Mouse (Mus musculus): Measurements from ENCODE around the gene Cyp39a1. TPM values are rescaled to one million over a fixed set of nuclear protein-coding genes. Genes with fewer than 3 reads are reported as not detected.

Cyp39a1 gene
- total RNA-seq, 1 experiment from 2014 or later: 17.5 TPM

DNA sequence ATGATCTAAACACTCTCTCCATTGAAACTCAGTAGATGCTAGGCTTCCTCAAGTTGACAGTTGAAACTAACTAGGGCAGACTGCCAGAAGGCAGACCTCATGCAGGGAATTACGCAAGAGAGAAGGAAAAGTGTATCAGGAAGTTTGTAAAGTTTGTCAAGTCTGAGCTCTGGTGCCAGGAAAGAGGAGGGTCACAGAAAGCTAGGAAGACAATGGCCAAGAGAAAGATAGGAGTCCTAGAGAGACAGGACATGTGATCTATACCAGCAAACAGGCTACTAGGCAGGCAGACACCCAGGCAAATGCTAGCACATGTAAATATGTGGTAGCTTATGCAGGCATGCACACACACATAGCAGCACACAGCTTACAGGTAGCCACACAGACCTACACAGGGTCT is 8.0 kb downstream of the Cyp39a1 start:
- no peak for ATAC-seq (replicated peaks; ENCODE audit: insufficient number of reproducible peaks, low FRiP score, low TSS enrichment, poor library complexity, severe bottlenecking)

DNA sequence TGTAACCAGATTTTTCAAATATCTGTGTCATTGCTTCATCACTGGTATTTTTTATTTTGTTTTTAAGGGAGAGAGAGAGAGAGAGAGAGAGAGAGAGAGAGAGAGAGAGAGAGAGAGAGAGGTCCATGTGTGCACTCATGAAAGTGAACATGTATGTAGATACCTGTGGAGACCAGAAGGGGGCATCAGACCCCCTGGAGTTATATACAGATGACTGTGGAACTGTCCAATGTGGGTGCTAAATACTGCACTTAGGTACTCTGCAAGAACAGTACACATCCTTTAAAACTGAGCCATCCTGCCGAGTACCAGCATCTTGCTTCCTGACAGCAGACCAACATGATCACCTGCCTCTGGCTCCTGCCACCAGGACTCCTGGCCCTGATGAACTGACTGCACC is 9.0 kb downstream of the Cyp39a1 start:
- ATAC-seq (replicated peaks; ENCODE audit: insufficient number of reproducible peaks, low FRiP score, low TSS enrichment, poor library complexity, severe bottlenecking): no peak

DNA sequence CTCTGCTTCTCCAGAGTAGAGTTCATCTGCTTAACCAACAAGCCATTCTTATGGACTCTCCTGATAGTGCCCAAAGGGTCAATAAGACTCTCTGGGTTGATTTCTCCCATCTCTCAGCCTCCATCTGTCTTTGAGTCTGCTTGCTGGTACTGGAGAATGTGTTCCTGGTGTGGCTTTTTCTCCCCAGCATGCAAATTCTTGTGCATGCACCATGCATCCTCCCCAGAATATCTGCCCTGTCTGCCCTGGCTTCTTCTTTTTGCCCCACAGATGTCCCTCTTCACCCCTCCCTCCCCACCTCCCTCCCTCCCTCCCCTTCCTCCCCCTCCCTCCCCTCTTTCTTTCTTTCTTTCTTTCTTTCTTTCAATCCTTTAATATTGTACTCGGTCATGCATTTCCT is 10.1 kb downstream of the Cyp39a1 start:
- no peak for ATAC-seq (replicated peaks; ENCODE audit: insufficient number of reproducible peaks, low FRiP score, low TSS enrichment, poor library complexity, severe bottlenecking)

DNA sequence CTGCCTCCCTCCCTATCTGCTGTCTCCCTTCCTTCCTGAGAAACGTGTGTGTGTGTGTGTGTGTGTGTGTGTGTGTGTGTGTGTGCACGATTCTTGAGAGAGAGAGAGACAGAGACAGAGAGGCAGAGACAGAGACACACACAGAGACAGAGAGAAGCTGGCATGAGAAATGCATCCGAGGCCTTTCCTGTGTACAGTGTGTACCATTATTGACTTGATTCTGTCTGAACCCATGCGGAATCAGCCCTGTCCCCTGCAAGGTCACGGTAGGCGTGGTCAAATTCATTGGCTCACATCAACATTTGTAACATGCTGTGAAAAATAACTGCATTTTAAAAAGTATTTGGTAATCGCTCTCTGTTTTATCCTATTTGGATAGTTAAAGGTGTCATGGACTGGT is 16.9 kb downstream of the Cyp39a1 start:
- ATAC-seq (replicated peaks; ENCODE audit: insufficient number of reproducible peaks, low FRiP score, low TSS enrichment, poor library complexity, severe bottlenecking): no peak

DNA sequence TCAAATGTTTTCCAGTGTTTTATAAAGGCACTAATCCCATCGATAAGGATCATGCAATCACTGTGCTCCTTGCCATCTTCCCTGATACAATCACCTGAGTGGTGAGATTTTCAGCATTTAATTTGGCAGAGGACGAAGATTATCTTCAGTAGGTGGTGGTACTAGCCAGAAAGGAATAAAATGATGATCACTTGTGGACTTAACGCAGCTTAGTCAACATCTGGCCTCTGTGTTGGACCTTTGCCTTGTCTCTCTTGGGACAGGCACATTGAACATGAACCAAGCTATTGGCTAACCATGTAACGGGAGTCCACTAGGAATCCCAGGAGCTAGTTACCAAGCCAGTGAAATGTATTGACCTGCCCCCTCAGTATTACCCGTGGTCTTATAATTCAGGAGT is 17.4 kb downstream of the Cyp39a1 start:
- no peak for ATAC-seq (replicated peaks; ENCODE audit: insufficient number of reproducible peaks, low FRiP score, low TSS enrichment, poor library complexity, severe bottlenecking)

DNA sequence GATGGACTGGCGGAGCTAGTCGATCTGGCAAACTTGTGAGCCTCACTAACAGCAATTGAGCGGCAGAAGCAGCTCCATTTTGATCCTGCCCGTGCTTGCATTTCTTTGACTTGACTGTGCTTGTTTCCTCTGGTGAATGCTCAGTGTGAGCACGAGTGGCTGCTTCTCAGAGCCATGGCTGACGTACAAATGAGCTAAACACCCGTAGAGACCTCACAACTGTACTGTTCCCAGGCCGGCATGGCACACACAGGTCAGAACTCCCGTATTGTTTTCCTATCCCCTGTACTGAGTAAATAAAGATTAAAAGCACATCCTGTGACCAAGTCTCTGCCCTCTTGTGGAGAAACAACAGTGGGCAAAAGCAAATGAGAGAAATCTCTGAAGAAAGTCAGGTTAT is 22.4 kb downstream of the Cyp39a1 start:
- ATAC-seq (replicated peaks; ENCODE audit: insufficient number of reproducible peaks, low FRiP score, low TSS enrichment, poor library complexity, severe bottlenecking): no peak

DNA sequence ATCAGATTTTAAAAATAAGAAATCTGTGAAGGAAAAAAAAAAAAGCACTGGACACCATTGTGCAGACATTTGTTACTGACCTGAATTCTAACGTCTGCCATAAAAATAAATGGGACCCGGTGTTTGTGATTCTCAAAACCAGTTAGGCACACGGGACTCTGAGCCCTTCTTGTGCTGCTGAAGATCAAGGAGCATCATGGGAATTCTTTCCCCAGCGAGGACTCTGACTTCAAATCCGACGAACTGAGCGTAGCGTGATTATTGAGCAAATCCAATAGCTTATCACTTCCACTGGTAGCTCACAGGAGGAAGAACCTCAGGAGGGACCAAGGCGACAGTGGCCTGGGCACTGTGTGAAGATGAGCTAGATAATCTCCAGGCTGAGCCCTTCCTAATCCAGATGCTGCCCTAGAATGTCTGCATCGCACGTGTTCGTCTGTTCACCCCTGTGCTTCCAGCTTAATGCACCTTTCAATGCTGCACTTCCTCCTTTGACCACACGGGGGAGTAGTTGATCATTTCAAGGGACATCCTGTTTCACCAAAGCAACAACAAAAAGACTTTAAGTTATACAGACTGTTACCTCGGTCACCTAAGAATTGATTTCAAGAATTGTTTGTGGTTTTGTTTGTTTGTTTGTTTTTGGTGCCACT is 31.9 kb downstream of the Cyp39a1 start:
- ATAC-seq (replicated peaks; ENCODE audit: insufficient number of reproducible peaks, low FRiP score, low TSS enrichment, poor library complexity, severe bottlenecking): peak; percentile 71; the same call in 1 of the 2 replicates

DNA sequence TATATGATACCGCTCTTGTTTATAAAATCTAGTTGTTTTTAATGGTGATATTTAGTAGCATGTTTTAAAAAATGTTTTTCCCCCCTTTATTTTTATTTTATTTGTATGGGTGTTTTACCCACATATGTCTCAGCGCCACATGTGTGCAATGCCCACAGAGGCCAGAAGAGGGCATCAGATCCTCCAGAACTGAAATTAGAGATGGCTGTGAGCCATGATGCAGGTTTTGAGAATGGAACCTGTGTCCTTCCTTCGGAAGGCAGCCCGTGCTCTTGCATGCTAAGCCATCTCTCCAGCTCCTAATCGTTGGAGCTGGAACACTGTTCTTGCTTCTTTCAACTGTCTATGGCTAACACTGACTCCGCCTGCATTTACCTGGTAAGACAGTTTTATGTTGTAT is 33.8 kb downstream of the Cyp39a1 start:
- no peak for ATAC-seq (replicated peaks; ENCODE audit: insufficient number of reproducible peaks, low FRiP score, low TSS enrichment, poor library complexity, severe bottlenecking)

DNA sequence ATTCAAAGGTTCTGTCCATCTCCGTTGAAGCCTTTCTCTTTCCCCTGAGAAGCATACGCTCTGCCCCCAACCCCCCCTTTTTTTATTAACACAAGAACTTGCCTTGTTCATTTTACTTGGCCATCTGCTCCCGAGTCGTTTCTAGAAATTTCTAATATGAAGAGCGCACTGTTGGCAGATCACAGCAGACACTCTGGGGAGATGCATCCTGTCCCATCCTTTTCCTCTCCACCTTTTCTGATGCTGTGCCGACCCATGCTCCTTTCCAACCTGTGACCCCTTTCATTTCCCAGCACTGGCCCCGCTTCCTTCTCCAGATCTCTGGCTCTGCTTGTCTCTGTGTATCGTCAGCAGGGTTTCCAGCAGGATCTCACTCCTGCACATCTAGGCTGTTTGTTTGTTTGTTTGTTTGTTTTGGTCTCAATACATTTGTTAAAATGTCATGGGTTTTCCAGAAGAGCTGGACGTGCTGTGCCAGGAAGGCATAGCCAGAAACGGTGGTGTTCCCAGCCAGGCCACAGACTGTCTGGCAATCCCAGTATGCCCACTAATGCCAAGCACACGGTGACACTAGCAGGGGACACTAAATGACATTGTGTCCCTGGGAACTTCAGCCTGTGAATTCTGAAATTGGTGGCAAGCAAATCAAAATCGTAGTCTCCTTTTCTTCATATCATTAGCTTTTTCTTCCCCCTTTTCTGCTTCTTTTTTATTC is 37.1 kb downstream of the Cyp39a1 start:
- no peak for ATAC-seq (replicated peaks; ENCODE audit: insufficient number of reproducible peaks, low FRiP score, low TSS enrichment, poor library complexity, severe bottlenecking)

DNA sequence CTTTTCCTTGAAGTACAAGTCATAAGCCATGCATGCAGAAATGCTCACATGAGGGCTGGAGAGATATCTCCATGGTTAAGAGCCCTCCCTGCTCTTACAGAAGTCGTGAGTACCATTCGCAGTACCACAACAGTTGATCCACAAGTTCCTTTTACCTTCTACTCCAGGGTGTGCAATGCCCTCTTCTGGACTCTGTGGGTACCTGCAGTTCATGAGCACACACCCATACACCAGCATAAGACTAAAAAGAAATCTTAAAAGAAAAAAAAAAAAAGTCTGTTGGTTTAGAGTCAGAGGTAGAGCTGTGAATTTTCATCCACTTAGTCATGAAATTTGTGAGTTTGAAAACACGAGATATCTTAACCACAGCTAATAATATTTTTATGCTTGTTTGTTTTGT is 39.5 kb downstream of the Cyp39a1 start:
- ATAC-seq (replicated peaks; ENCODE audit: insufficient number of reproducible peaks, low FRiP score, low TSS enrichment, poor library complexity, severe bottlenecking): no peak

DNA sequence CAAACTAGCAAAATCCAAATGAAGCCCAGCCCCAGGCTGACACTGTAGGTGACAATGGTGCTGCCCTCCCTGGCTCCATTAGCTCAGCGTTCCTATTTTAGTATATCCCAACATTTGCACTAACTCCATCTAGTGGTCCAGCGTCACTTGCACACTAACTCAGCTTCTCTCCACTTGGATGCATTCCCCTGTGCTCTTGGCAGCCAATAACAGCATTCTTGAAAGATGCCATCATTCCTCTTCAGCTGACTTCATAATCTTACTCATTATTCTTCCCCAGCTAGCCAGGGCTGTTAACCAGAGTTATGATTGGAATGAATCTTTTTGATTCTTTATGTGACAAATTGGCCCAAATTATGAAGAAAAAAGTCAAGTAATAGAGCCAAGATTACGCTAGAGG is 40.0 kb downstream of the Cyp39a1 start:
- ATAC-seq (replicated peaks; ENCODE audit: insufficient number of reproducible peaks, low FRiP score, low TSS enrichment, poor library complexity, severe bottlenecking): no peak

DNA sequence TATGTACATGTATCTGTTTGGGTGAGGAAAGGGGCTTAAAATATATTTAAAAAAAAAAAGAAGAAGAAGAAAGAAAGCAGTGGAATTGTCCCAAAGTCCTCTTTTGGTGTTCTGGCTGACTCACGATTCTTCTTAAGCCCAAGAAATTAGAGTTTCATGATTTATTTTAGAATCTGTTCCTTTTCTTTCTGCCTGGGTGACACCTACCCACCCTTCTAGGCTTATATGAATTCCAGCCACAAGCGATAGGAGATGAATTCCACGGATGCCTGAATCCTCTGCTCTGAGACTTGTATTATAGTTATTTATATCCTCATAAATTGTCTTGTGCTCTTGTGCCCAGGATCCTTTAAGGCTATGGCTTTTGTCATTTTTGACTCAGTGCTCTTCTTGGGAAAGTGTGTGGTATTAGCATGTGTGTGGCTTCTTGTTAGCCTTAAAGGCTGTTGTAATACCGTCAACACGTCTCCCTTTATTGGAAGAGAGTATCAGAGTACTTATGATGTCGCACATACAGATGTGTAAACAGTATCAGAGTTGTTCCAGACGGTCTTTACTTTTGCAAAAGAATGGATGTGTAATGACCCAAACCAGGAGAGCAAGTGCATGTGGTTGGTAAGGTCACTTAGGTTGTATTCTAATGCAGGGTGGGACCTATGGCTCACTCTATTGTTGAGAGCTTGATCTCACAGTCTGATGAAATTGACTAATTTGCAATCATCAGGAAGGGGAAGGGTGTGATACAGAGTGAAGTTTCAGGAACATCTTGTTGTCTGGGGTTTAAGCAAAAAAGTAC is 44.5 kb downstream of the Cyp39a1 start:
- ATAC-seq (replicated peaks; ENCODE audit: insufficient number of reproducible peaks, low FRiP score, low TSS enrichment, poor library complexity, severe bottlenecking): no peak

DNA sequence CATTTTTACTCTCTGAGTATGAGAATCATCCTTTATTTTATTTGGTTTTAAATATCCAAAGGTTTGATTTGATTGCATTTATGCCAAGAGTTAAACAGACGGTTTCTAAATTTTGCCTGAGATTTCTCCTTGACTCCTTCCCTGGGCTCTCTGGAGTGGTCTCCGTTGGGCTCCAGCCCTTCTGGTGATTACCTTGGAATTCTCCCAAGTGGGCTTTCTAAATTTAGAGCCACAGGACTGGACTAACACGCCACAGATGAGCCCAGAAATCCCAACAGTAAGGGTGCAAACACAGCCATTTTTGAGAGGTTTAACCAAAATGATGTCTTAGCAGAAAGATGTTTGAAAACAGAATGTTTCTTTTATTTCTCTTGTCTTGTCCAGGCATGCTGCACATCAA is 47.0 kb downstream of the Cyp39a1 start:
- no peak for ATAC-seq (replicated peaks; ENCODE audit: insufficient number of reproducible peaks, low FRiP score, low TSS enrichment, poor library complexity, severe bottlenecking)

DNA sequence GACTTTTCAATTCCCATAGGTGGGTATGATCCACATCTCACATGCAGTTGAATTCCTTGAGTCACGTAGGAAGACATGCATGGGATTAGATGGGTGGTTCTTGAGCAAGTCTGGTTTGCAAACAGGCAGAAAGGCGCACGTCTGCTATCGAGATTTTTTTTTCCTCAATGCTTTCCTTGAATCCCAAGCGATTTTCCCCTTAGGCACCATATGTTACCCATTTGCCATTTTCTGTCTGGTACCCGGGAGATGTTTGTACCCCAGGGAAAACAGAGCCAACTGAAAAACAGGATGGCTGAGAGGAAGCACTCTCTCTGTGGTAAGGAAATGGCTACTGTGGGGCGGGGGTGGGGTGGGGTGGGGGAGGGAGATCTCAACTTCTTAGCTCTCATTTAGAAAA is 49.4 kb downstream of the Cyp39a1 start:
- ATAC-seq (replicated peaks; ENCODE audit: insufficient number of reproducible peaks, low FRiP score, low TSS enrichment, poor library complexity, severe bottlenecking): no peak

DNA sequence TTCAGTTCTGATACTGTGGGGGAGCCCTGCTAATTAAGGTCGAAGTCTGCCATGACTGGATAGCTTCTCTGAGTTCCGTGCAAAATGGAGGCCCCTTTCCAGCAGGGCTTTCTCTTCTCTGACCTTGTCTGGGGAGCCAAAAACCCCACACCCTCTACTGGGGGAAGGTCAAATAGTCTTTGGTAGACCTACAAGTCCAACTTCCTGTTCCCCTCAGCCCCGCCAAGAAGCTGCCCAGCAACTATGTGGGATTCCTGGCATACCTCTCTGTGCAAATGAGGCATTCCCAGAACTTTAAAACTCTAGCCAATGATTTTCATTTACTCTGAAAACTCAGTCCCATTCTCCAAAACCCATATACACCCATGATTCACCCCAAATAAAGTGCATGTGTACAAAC is 52.2 kb downstream of the Cyp39a1 start:
- no peak for ATAC-seq (replicated peaks; ENCODE audit: insufficient number of reproducible peaks, low FRiP score, low TSS enrichment, poor library complexity, severe bottlenecking)

DNA sequence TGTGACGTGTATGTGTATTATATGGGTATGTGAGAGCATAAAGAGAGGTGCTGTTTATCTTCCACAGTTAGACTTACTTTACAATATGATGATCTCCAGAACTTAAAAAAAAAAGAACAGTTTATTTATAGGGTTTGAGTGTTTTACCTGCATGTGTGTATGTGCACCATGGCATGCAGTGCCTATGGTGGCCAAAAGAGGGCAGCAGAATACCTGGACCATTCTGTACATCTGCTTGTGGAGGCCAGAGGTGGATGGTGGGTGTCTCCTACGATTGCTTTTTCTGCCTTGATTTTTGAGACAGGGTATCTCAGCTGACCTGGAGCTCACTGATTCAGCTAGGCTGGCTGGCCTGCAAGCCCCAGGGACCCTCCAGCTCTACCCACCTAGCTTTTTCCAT is 57.3 kb downstream of the Cyp39a1 start:
- no peak for ATAC-seq (replicated peaks; ENCODE audit: insufficient number of reproducible peaks, low FRiP score, low TSS enrichment, poor library complexity, severe bottlenecking)

DNA sequence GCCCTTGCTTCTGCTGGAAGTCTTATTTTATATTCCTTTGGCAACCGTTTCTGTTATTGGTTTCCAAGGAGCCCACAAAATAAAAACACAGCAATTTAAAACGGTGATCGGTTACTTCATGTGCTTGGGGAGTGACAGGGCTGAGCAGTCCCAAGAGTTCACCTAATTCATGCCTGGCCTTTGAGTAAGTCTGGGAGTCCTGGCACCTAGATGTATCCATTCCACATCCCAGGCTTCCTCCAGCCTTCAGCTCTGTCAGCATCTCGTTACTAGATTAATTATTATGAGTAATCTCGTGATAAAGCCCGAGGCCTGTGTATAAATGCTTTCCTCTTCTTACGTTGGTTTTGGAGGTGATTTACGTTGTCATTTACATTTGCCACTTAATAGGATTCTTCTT is 64.1 kb downstream of the Cyp39a1 start:
- ATAC-seq (replicated peaks; ENCODE audit: insufficient number of reproducible peaks, low FRiP score, low TSS enrichment, poor library complexity, severe bottlenecking): no peak

DNA sequence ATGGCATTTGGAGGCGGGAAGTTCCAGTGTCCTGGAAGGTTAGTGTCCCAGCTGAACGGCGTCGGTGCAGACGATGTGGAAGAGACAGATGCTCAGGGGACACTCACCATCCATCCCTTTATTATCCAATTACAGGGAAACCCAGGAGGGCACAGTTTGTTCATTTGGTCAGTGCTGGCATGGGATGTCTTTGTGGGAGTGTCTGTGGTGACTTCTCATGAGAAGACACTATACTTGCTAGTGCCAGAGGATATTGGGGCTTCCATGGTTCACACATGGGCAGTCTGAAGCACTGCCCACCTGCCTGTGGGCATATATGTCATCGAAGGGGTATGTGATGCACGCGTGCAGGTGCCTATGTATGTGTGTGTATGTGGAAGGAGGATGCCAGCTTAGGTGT is 64.8 kb downstream of the Cyp39a1 start:
- ATAC-seq (replicated peaks; ENCODE audit: insufficient number of reproducible peaks, low FRiP score, low TSS enrichment, poor library complexity, severe bottlenecking): no peak

DNA sequence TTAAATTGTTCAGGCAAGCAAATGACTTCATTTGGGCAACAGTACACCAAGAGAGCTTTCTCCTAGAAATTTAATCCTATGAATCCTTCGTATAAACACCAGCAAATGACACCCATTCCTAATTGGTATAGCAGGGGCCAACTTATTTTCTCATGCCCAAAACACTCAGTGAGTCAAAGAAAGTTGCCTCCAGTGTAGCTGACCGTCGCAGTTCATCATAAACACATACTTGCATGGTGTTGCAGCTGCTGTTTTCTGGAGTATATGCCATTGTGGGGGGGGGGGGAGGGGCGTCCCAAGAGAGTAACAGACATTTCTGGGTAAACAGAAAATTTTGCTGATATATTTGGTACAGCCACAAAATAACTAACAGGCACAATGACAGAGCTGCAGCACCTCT is 67.0 kb downstream of the Cyp39a1 start:
- no peak for ATAC-seq (replicated peaks; ENCODE audit: insufficient number of reproducible peaks, low FRiP score, low TSS enrichment, poor library complexity, severe bottlenecking)

DNA sequence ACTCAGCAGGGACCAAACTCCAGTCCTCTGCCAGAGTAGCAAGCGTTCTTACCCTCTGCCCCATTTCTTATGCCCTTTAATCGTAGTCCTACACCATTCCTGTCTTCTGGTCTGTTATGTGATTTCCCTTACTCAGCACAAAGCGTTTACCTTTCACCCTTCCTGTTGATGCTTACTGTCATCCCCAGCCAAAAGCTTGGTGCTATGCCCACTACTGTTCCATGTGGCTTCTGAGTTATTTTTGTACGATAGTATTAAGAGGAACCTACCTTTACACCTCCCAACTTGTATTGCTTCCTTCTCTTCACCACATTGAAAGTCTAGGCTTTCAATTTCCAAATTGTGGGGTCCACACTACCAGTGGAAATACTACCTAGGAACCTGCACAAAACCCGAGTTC is 76.7 kb downstream of the Cyp39a1 start:
- no peak for ATAC-seq (replicated peaks; ENCODE audit: insufficient number of reproducible peaks, low FRiP score, low TSS enrichment, poor library complexity, severe bottlenecking)

All from monocyte, adult 5-6 weeks (primary cell).